Mouse (Mus musculus) olfactory bulb, adult 2 months (tissue): ENCODE measurements around the gene Slc25a22.

Source experiments
- CTCF ChIP-seq: fragments of 200-500 bp; IDR thresholded peaks from 2 replicates; pipeline ENCODE4 v1.5.1; 2012; ENCODE audit warnings: low read depth, mild to moderate bottlenecking, low read length, moderate library complexity; ENCODE audit not compliant: insufficient read depth
- POLR2A ChIP-seq: fragments of 200-500 bp; IDR thresholded peaks from 2 replicates; pipeline ENCODE4 v1.6.1; 2012; ENCODE audit warnings: mild to moderate bottlenecking, low read depth, low read length, moderate library complexity; ENCODE audit not compliant: insufficient read depth

GRCm38 (mm10) chr7:141388487-141389109 lies 49.1 kb downstream of the Slc25a22 start:
- TF ChIP-seq CTCF (no peak), POLR2A (no peak)
